In the genomic region with DNA sequence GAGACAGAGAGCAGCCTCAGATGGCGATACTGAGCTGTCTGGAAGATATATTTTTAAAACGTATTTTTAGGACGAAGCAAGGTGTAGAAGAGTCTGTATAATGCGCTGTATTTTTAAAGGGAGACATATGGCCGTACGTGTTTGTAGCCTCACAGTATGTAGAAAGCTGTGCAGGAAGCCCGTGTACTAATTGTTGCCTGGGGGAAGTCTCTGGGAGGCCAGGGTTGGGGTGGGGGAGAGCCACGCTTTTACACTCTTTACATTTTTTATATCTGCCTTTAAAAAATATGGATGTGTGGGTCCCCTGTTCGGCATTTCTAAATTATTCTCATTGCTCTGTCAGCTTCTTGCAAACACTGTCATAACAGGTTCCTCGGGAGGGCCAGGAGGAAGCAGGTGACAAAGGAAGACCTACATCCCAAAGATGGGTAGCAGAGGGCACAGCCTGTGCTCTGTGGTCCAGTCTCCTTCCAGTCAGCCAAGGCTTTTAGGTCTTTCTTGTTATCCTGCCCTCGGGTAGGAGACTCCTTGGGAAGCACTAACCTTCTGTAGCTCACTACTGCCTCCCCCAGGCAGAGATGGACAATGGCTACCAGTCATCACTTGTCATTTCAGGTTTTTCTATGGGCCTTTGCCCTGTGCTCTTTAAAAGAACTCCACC, we compare ENCODE assay signal across 8 mouse cellular contexts.
DNase-seq lines count a peak whose midpoint lies in the region; ATAC-seq and TF ChIP-seq lines count a peak whose summit lies in the region.

No protein-coding gene starts in this region.

- no peaks in the 10 kb centered on the region for H3K27me3 ChIP-seq in midbrain, postnatal 0 days (ENCODE audit: insufficient read depth, low read length)

- WGBS in midbrain, postnatal 0 days = 57% methylated on average over 11 of the region's 11 CpGs

- H3K9me3 ChIP-seq in midbrain, postnatal 0 days (ENCODE audit: low read length) = no peaks in the 10 kb centered on the region

- no peak overlapping the region for H3K4me3 ChIP-seq in midbrain, postnatal 0 days (ENCODE audit: low read depth, low read length)

- no peak; the same call in 1 of the 2 replicates for ATAC-seq in midbrain, postnatal 0 days (ENCODE audit: low FRiP score)
- ATAC-seq in monocyte, adult 5-6 weeks (replicated peaks; ENCODE audit: insufficient number of reproducible peaks, low FRiP score, low TSS enrichment, poor library complexity, severe bottlenecking) = no peak

- TF ChIP-seq POLR2A in brain, embryonic 14.5 days (IDR thresholded peaks at IDR 0.05; ENCODE audit: borderline replicate concordance, extremely low read depth, insufficient read depth, insufficient read length, poor library complexity, severe bottlenecking) = no peak

- H3K4me2 ChIP-seq in midbrain, postnatal 0 days (ENCODE audit: low read depth, low read length, poor library complexity, severe bottlenecking) = no peak overlapping the region

- no peak overlapping the region for H3K27ac ChIP-seq in midbrain, postnatal 0 days (ENCODE audit: low read depth, low read length)

- peak; percentile 65; the same call in 1 of the 2 replicates for TF ChIP-seq CTCF in brain, embryonic 14.5 days (IDR thresholded peaks at IDR 0.05; ENCODE audit: borderline replicate concordance, extremely low read depth, insufficient read depth, insufficient read length)
- TF ChIP-seq CTCF in midbrain, postnatal 0 days (IDR thresholded peaks at IDR 0.05) = peak; percentile 78

- H3K36me3 ChIP-seq in midbrain, postnatal 0 days (ENCODE audit: insufficient read depth, low read length) = no peaks in the 10 kb centered on the region

- H3K4me1 ChIP-seq in midbrain, postnatal 0 days (ENCODE audit: insufficient read depth, low read length) = no peaks in the 10 kb centered on the region

- no peak overlapping the region for H3K9ac ChIP-seq in midbrain, postnatal 0 days (replicated peaks; ENCODE audit: low read length, poor library complexity, severe bottlenecking)

- DNase-seq in kidney, adult 9 months = peak; percentile 10
- DNase-seq in kidney, adult 18-20 months = no peak
- peak; percentile 84 for DNase-seq in NIH3T3 (ENCODE audit: low read depth)
- DNase-seq in brain, embryonic 14.5 days (ENCODE audit: low read depth) = peak; percentile 81
- peak; percentile 32 for DNase-seq in layer of hippocampus, adult 9-11 months
- peak; percentile 80 for DNase-seq in midbrain, postnatal 0 days (ENCODE audit: low spot score)
- DNase-seq in cerebellum, adult 9-11 months = no peak

Comparison
In these comparisons a context has a peak if more than half of its experiments do, and no peak if none do; other contexts are left out.
1. DNase-seq: peak in kidney, adult 9 months (single experiment), NIH3T3 (single experiment), brain, embryonic 14.5 days (single experiment), layer of hippocampus, adult 9-11 months (single experiment) and midbrain, postnatal 0 days (single experiment); none in kidney, adult 18-20 months (single experiment) and cerebellum, adult 9-11 months (single experiment).